Mouse (Mus musculus) C2C12 (cell line): ENCODE data around the gene Kcnj10. TPM values are rescaled to one million over a fixed set of nuclear protein-coding genes. Genes with fewer than 3 reads are reported as not detected.

Source experiments
- H3K27me3 ChIP-seq: one replicate; pipeline ENCODE4 v1.6.1; 2011; ENCODE audit not compliant: control insufficient read depth, insufficient read depth, insufficient read length
- H3K36me3 ChIP-seq: one replicate; pipeline ENCODE4 v1.6.1; 2011; ENCODE audit not compliant: control insufficient read depth, insufficient read depth
- H3K4me3 ChIP-seq: one replicate; pipeline ENCODE4 v1.5.1; 2011; ENCODE audit warnings: mild to moderate bottlenecking, control low read depth; ENCODE audit not compliant: poor library complexity, insufficient read depth, severe bottlenecking
- H3K79me2 ChIP-seq: one replicate; pipeline ENCODE4 v1.6.1; 2011; ENCODE audit not compliant: control insufficient read depth, insufficient read depth
- H3K79me3 ChIP-seq: one replicate; pipeline ENCODE4 v1.6.1; 2011; ENCODE audit warnings: low read depth, control low read depth
- H3ac ChIP-seq: one replicate; pipeline ENCODE3; 2011; ENCODE audit warnings: low read depth; ENCODE audit not compliant: control insufficient read depth, insufficient read length
- CEBPB ChIP-seq: IDR thresholded peaks from one replicate; pipeline ENCODE4 v1.6.1; 2011; ENCODE audit warnings: low read depth, mild to moderate bottlenecking, control low read depth, moderate library complexity
- CTCF ChIP-seq: IDR thresholded peaks from one replicate; pipeline ENCODE4 v1.5.1; 2011; ENCODE audit not compliant: control insufficient read depth, insufficient read depth, insufficient read length
- FOSL1 ChIP-seq: IDR thresholded peaks from one replicate; pipeline ENCODE4 v1.8.0; 2011; ENCODE audit warnings: mild to moderate bottlenecking, low read length; ENCODE audit not compliant: poor library complexity, insufficient read depth, severe bottlenecking
- MAX ChIP-seq: IDR thresholded peaks from one replicate; pipeline ENCODE4 v1.6.1; 2011; ENCODE audit warnings: mild to moderate bottlenecking, control low read depth
- MYOD1 ChIP-seq: IDR thresholded peaks from one replicate; pipeline ENCODE4 v1.6.1; 2011; ENCODE audit warnings: low read depth; ENCODE audit not compliant: control insufficient read depth, insufficient read length
- MYOG ChIP-seq: IDR thresholded peaks from one replicate; pipeline ENCODE4 v1.6.1; 2011; ENCODE audit not compliant: control insufficient read depth, insufficient read length; ENCODE audit errors: extremely low read depth
- USF1 ChIP-seq: IDR thresholded peaks from one replicate; pipeline ENCODE4 v1.6.1; 2011; ENCODE audit warnings: low read depth, mild to moderate bottlenecking, control low read depth, moderate library complexity
- polyA plus RNA-seq: library from polyadenylated mRNA; unstranded; fragments of >200 nt; fragmentation: generic; extraction: Trizol; gene quantifications from one replicate; pipeline ENCODE4 v1.2.1, GENCODE M21; 2012; ENCODE audit warnings: missing spikeins

Kcnj10 gene
- polyA plus RNA-seq, 1 experiment, result not detected

DNA sequence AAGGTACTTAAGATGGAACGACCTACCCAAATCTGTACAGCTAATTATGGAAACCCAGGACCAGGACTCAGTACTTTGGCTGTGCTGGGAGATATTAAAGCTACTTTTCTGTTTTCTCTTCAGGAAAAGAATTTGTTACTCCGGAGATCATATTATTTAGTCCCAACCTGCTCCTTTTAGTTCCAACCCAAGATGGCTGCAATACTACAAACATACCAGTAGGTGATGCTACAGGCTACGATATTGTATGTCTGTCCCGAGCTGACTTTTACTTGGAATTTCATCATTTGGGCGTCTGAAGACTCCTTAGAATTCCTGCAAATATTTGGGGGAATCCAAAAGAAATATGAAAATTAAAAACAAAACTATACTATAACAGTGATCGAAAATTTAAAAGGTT lies 68.0 kb downstream of the Kcnj10 start:
- no peak overlapping the region for H3ac ChIP-seq
- no peaks in the 10 kb centered on the region for H3K79me2 ChIP-seq

DNA sequence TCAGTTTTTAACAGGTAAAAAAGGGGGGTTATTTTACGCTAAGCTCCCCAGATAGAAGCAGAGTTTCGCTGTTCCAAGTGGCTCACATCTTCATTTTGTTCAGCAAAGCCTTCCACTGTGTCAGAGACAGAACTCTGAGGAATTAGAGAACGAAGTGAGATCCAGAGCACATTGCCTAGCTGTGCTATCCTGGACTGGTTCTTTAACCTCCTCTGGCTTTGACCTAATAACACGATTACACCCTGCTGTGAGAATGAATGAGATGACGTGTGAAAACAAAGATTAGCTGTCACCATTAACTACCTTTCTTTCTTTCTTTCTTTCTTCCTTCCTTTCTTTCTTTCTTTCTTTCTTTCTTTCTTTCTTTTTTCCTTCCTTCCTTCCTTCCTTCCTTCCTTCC lies 68.4 kb downstream of the Kcnj10 start:
- no peak overlapping the region for H3K4me3 ChIP-seq
- H3ac ChIP-seq, result no peak overlapping the region
- no peaks in the 10 kb centered on the region for H3K79me3 ChIP-seq
- TF ChIP-seq MAX, result no peak
- TF ChIP-seq MYOG, result no peak
- no peak for TF ChIP-seq MYOD1
- no peak for TF ChIP-seq USF1
- no peak for TF ChIP-seq FOSL1
- TF ChIP-seq CEBPB, result no peak
- no peak for TF ChIP-seq CTCF
- H3K79me2 ChIP-seq, result no peaks in the 10 kb centered on the region
- H3K27me3 ChIP-seq, result no peaks in the 10 kb centered on the region
- no peaks in the 10 kb centered on the region for H3K36me3 ChIP-seq

More for the DNA sequence above, 68.0 kb downstream of the Kcnj10 start:
- no peaks in the 10 kb centered on the region for H3K79me3 ChIP-seq
- H3K36me3 ChIP-seq, result no peaks in the 10 kb centered on the region
- TF ChIP-seq CTCF (peak; percentile 46), CEBPB (peak; percentile 44), MYOD1 (no peak), MYOG (no peak), MAX (no peak), USF1 (no peak), FOSL1 (no peak)
- no peak overlapping the region for H3K4me3 ChIP-seq
- no peaks in the 10 kb centered on the region for H3K27me3 ChIP-seq

DNA sequence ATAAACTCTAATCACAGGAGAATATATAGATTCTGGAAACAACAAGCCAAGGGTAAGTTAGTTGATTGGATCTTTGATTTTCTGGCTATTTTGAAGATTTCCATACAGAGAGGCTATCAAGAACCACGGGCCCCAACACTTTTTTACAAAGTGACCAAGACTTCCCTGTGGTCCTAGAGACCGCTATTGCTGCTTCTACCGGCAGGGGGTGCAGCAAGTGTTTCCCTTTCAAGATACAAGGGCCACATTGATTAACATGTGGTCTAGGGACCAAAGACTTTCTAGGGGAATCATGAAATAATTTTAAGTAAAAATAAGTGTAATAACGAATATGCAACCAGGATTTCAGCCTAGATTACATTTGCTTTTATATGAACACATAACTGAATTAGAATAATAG lies 69.8 kb downstream of the Kcnj10 start:
- no peak for TF ChIP-seq USF1
- Histone ChIP-seq H3ac (no peak overlapping the region), H3K4me3 (no peak overlapping the region), H3K79me3 (no peaks in the 10 kb centered on the region), H3K36me3 (no peaks in the 10 kb centered on the region), H3K27me3 (no peaks in the 10 kb centered on the region), H3K79me2 (no peaks in the 10 kb centered on the region)

DNA sequence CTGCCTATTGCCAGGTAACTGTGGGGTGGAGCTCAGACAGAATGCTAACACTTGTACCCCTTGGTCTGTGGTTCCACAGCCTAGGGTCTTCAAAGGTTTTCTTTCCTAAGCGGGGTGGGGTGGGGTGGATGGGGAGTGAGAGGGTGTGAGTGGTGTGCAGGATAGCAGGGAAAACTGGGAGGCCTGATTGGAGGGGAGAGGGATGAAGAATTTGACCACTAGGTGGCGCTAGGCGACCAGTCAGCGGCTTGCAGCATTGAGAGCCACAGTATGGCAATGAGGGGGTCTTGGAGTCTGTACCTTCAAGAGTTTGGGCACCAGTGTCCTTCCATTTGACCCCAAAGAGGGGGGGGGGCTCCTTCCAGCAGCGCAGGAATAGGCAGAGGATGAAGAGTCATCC lies 71.2 kb downstream of the Kcnj10 start:
- no peaks in the 10 kb centered on the region for H3K79me3 ChIP-seq
- H3K79me2 ChIP-seq, result no peaks in the 10 kb centered on the region
- TF ChIP-seq CTCF, result peak; percentile 74
- no peak for TF ChIP-seq MYOD1
- no peak overlapping the region for H3ac ChIP-seq
- no peaks in the 10 kb centered on the region for H3K36me3 ChIP-seq
- H3K4me3 ChIP-seq, result no peak overlapping the region
- H3K27me3 ChIP-seq, result no peaks in the 10 kb centered on the region

DNA sequence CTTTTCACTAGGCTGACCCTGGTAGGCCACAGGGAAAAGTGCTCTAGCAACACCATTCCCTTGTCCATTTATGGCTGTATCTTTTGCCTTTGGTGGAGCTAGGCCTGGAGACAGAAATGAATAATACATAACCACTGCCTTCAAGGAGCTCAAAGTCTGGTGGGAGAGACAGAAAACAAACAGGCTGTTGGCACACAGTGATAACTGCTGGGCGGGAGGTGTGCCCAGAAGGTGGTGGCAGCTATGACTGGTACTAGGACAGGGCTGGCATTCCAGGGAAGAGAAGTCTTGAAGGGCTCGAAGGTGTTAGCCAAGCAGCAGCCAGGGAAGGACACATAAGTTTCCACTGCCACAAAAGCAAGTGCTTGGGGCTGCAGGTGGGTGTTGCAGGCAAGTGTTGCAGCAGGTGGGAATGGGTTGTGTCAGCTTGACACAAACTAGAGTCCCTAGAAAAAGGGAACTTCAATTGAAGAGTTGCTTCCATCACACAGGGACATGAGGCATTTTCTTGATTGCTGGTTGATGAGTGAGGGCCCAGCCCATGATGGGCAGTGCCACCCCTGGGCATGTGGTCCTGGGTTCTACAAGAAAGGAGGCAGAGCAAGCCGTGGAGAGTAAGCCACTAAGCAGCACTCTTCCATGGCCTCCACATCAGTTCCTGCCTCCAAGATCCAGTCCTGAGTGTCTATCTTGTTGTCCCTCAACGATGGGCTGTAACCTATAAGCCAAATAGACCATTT lies 72.7 kb downstream of the Kcnj10 start:
- Histone ChIP-seq H3ac (no peak overlapping the region), H3K4me3 (no peak overlapping the region), H3K79me3 (no peaks in the 10 kb centered on the region), H3K27me3 (no peaks in the 10 kb centered on the region), H3K36me3 (no peaks in the 10 kb centered on the region), H3K79me2 (no peaks in the 10 kb centered on the region)
- no peak for TF ChIP-seq FOSL1
- no peak for TF ChIP-seq CTCF
- no peak for TF ChIP-seq MYOG
- TF ChIP-seq MAX, result no peak
- no peak for TF ChIP-seq CEBPB
- no peak for TF ChIP-seq USF1
- TF ChIP-seq MYOD1, result no peak

DNA sequence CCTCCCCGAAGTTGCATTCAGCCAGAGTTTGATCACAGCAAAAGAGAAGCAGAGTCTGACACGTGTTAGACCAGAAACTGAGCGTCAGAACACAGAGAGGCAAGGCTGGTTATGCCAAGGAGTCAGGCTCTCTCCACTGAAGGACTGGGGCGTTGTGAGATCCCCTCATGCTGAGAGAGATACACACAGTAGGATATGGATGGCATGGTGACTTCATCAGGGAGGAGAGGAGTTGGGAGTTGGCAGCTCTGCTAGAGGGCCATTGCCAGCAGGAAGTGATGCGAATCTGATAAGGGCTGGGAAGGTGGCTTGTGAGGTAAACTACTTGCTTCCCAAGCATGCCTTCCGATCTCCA lies 73.2 kb downstream of the Kcnj10 start:
- Histone ChIP-seq H3K4me3 (no peak overlapping the region), H3K27me3 (no peaks in the 10 kb centered on the region), H3K79me2 (no peaks in the 10 kb centered on the region), H3K79me3 (no peaks in the 10 kb centered on the region), H3ac (no peak overlapping the region), H3K36me3 (no peaks in the 10 kb centered on the region)
- TF ChIP-seq MAX (no peak), CTCF (no peak), USF1 (no peak), MYOD1 (no peak)
